Mouse (Mus musculus) MEL (cell line): ENCODE measurements at regions not wholly inside any gene's neighbourhood (a gene's known extent, or its start where the extent isn't known, plus 50 kb on each side); places are given as distances from the start of the nearest gene placed in this dataset.

ENCODE experiments used
- DNase-seq: peaks from one replicate; pipeline ENCODE4 v3.0.0; 2011; ENCODE audit warnings: low read depth, low spot score
- H3K27ac ChIP-seq: 2 replicates; pipeline ENCODE4 v1.5.1; 2012; ENCODE audit warnings: low read depth, mild to moderate bottlenecking, control low read depth, low read length, moderate library complexity; ENCODE audit not compliant: control insufficient read depth
- H3K27me3 ChIP-seq, 2 experiments: fragments of 150-350 bp in 1 of 2; sonication (generic) in 1 of 2; 2 replicates each; pipeline ENCODE4 v1.6.1; 2012; ENCODE audit warnings: low read length in 2 of 2, mild to moderate bottlenecking in 2 of 2, improper control_type of control experiment in 1 of 2, moderate library complexity in 1 of 2; ENCODE audit not compliant: insufficient read depth in 2 of 2, control insufficient read depth in 1 of 2
- H3K36me3 ChIP-seq, 2 experiments: 2 replicates each; pipeline ENCODE4 v1.6.1; 2012 to 2014; ENCODE audit warnings: low read length in 2 of 2, improper control_type of control experiment in 1 of 2, inconsistent platforms in 1 of 2, mild to moderate bottlenecking in 1 of 2; ENCODE audit not compliant: insufficient read depth in 2 of 2, control insufficient read depth in 1 of 2
- H3K4me1 ChIP-seq, 2 experiments: fragments of 150-350 bp in 1 of 2; sonication (generic) in 1 of 2; 2 replicates each; pipeline ENCODE4 v1.6.1; 2012; ENCODE audit warnings: low read length in 2 of 2, improper control_type of control experiment in 1 of 2, mild to moderate bottlenecking in 1 of 2; ENCODE audit not compliant: insufficient read depth in 2 of 2, control insufficient read depth in 1 of 2
- H3K4me3 ChIP-seq, 2 experiments: fragments of 150-350 bp in 1 of 2; sonication (generic) in 1 of 2; 2 replicates each; pipeline ENCODE4 v1.5.1; 2012; ENCODE audit warnings: low read depth in 2 of 2, low read length in 2 of 2, mild to moderate bottlenecking in 2 of 2, moderate library complexity in 2 of 2, control low read depth in 1 of 2, improper control_type of control experiment in 1 of 2; ENCODE audit not compliant: control insufficient read depth in 1 of 2, insufficient read depth in 1 of 2
- H3K79me2 ChIP-seq: 2 replicates; pipeline ENCODE4 v1.6.1; 2012; ENCODE audit warnings: mild to moderate bottlenecking, low read length, moderate library complexity; ENCODE audit not compliant: control insufficient read depth, poor library complexity, insufficient read depth
- H3K9ac ChIP-seq: 2 replicates; pipeline ENCODE4 v1.6.1; 2012; ENCODE audit warnings: low read depth, mild to moderate bottlenecking, control low read depth, low read length, moderate library complexity; ENCODE audit not compliant: control insufficient read depth, poor library complexity, severe bottlenecking
- H3K9me3 ChIP-seq: fragments of 150-350 bp; sonication (generic); replicated peaks from 2 replicates; pipeline ENCODE4 v1.6.1; 2012; ENCODE audit warnings: mild to moderate bottlenecking, low read length, improper control_type of control experiment, moderate library complexity; ENCODE audit not compliant: insufficient read depth
- CHD1 ChIP-seq: IDR thresholded peaks from 2 replicates; pipeline ENCODE4 v1.6.1; 2012; ENCODE audit warnings: low read depth, mild to moderate bottlenecking, inconsistent platforms, low read length, improper control_type of control experiment
- CTCF ChIP-seq, 3 experiments: IDR thresholded peaks in 2 of 3; conservative IDR thresholded peaks in 1 of 3; 2 replicates each; pipeline ENCODE4 v1.5.1; 2011 to 2012; ENCODE audit warnings: low read length in 3 of 3, low read depth in 2 of 3, mild to moderate bottlenecking in 2 of 3, improper control_type of control experiment in 1 of 3, inconsistent platforms in 1 of 3, mixed read lengths in 1 of 3, moderate library complexity in 1 of 3; ENCODE audit not compliant: control insufficient read depth in 1 of 3, insufficient read depth in 1 of 3, poor library complexity in 1 of 3, severe bottlenecking in 1 of 3
- E2F4 ChIP-seq: IDR thresholded peaks from 2 replicates; pipeline ENCODE4 v1.6.1; 2011; ENCODE audit warnings: low read depth, low read length, improper control_type of control experiment, borderline replicate concordance
- ELF1 ChIP-seq: IDR thresholded peaks from 2 replicates; pipeline ENCODE4 v1.6.1; 2014; ENCODE audit warnings: low read depth, mild to moderate bottlenecking, inconsistent platforms, low read length, improper control_type of control experiment, moderate library complexity
- EP300 ChIP-seq, 2 experiments: IDR thresholded peaks; 2 replicates each; pipeline ENCODE4 v1.6.1; 2011; ENCODE audit warnings: improper control_type of control experiment in 2 of 2, low read length in 2 of 2, low read depth in 1 of 2, mild to moderate bottlenecking in 1 of 2
- GABPA ChIP-seq: IDR thresholded peaks from 2 replicates; pipeline ENCODE4 v1.6.1; 2012; ENCODE audit warnings: low read depth, mild to moderate bottlenecking, inconsistent platforms, low read length, improper control_type of control experiment, moderate library complexity
- GATA1 ChIP-seq: IDR thresholded peaks from 2 replicates; pipeline ENCODE4 v1.6.1; 2011; ENCODE audit warnings: low read depth, low read length, improper control_type of control experiment
- HCFC1 ChIP-seq: IDR thresholded peaks from 2 replicates; pipeline ENCODE4 v1.6.1; 2012; ENCODE audit warnings: low read depth, mild to moderate bottlenecking, inconsistent platforms, low read length, improper control_type of control experiment, moderate library complexity
- MAX ChIP-seq: IDR thresholded peaks from 2 replicates; pipeline ENCODE4 v1.6.1; 2011; ENCODE audit warnings: low read length, improper control_type of control experiment
- MEF2A ChIP-seq: IDR thresholded peaks from 2 replicates; pipeline ENCODE4 v1.6.1; 2014; ENCODE audit warnings: low read depth, mild to moderate bottlenecking, inconsistent platforms, low read length, improper control_type of control experiment; ENCODE audit not compliant: poor library complexity, insufficient replicate concordance, severe bottlenecking; ENCODE audit errors: extremely low read depth
- MYB ChIP-seq: IDR thresholded peaks from 2 replicates; pipeline ENCODE4 v1.6.1; 2011; ENCODE audit warnings: mild to moderate bottlenecking, low read depth, low read length, improper control_type of control experiment
- NRF1 ChIP-seq: IDR thresholded peaks from 2 replicates; pipeline ENCODE4 v1.6.1; 2014; ENCODE audit warnings: low read depth, mild to moderate bottlenecking, inconsistent platforms, low read length, improper control_type of control experiment, moderate library complexity; ENCODE audit not compliant: poor library complexity, insufficient read depth, severe bottlenecking
- POLR2AphosphoS2 ChIP-seq: IDR thresholded peaks from 2 replicates; pipeline ENCODE4 v1.6.1; 2011; ENCODE audit warnings: low read length, improper control_type of control experiment
- RAD21 ChIP-seq: IDR thresholded peaks from 2 replicates; pipeline ENCODE4 v1.6.1; 2011; ENCODE audit warnings: mild to moderate bottlenecking, low read depth, low read length, improper control_type of control experiment
- RCOR1 ChIP-seq: IDR thresholded peaks from 2 replicates; pipeline ENCODE4 v1.6.1; 2012; ENCODE audit warnings: low read depth, mild to moderate bottlenecking, inconsistent platforms, low read length, improper control_type of control experiment
- TBP ChIP-seq: IDR thresholded peaks from 2 replicates; pipeline ENCODE4 v1.8.0; 2011; ENCODE audit warnings: low read depth, low read length, improper control_type of control experiment
- USF2 ChIP-seq, 2 experiments: IDR thresholded peaks; 2 replicates each; pipeline ENCODE4 v1.6.1; 2011 to 2012; ENCODE audit warnings: improper control_type of control experiment in 2 of 2, low read length in 2 of 2, borderline replicate concordance in 1 of 2, inconsistent platforms in 1 of 2, low read depth in 1 of 2, mild to moderate bottlenecking in 1 of 2; ENCODE audit not compliant: insufficient read depth in 1 of 2
- ZC3H11A ChIP-seq: IDR thresholded peaks from 2 replicates; pipeline ENCODE4 v1.6.1; 2012; ENCODE audit warnings: low read depth, mild to moderate bottlenecking, inconsistent platforms, low read length, improper control_type of control experiment
- ZMIZ1 ChIP-seq: IDR thresholded peaks from 2 replicates; pipeline ENCODE4 v1.6.1; 2012; ENCODE audit warnings: low read depth, mild to moderate bottlenecking, inconsistent platforms, low read length, improper control_type of control experiment, moderate library complexity

GRCm38 (mm10) chr16:39285028-39285744 is 392.7 kb downstream of the Igsf11 start:
- Histone ChIP-seq H3K4me1 (no peaks in the 10 kb centered on the region), H3K4me3 (no peak overlapping the region), H3K27me3 (no peaks in the 10 kb centered on the region), H3K9ac (no peak overlapping the region), H3K27ac (no peak overlapping the region), H3K9me3 (no peaks in the 10 kb centered on the region)
- TF ChIP-seq USF2 (IDR thresholded peaks at IDR 0.05; ENCODE audit: borderline replicate concordance in 1 of 2, insufficient read depth in 1 of 2, low read depth in 1 of 2, low read length in 2 of 2) (no peak), MYB (no peak), MAX (no peak), HCFC1 (no peak), NRF1 (no peak)
- TF ChIP-seq, all 39 proteins: peak for 0
- Histone ChIP-seq H3K36me3 (no peaks in the 10 kb centered on the region), H3K79me2 (no peaks in the 10 kb centered on the region)
- no peak for DNase-seq

GRCm38 (mm10) chr16:39286797-39287565 is 394.5 kb downstream of the Igsf11 start:
- Histone ChIP-seq H3K4me1 (no peaks in the 10 kb centered on the region), H3K36me3 (no peaks in the 10 kb centered on the region), H3K27me3 (no peaks in the 10 kb centered on the region), H3K4me3 (no peak overlapping the region), H3K9ac (no peak overlapping the region), H3K9me3 (no peaks in the 10 kb centered on the region), H3K79me2 (no peaks in the 10 kb centered on the region), H3K27ac (no peak overlapping the region)
- DNase-seq, result no peak
- TF ChIP-seq RAD21 (no peak), TBP (no peak), ZMIZ1 (no peak), POLR2AphosphoS2 (no peak), ELF1 (no peak)

GRCm38 (mm10) chr16:39298856-39299255 is 406.4 kb downstream of the Igsf11 start:
- no peaks in the 10 kb centered on the region for H3K4me1 ChIP-seq
- no peak for DNase-seq
- no peak overlapping the region for H3K27ac ChIP-seq
- no peak for TF ChIP-seq ZC3H11A
- no peak for TF ChIP-seq ZMIZ1
- TF ChIP-seq RCOR1, result no peak
- no peak for TF ChIP-seq TBP
- no peak for TF ChIP-seq CHD1
- no peak for TF ChIP-seq GATA1
- TF ChIP-seq EP300 (IDR thresholded peaks at IDR 0.05; ENCODE audit: low read depth in 1 of 2, low read length in 2 of 2), result no peak
- TF ChIP-seq MEF2A, result no peak
- TF ChIP-seq GABPA, result no peak
- TF ChIP-seq CTCF (IDR thresholded peaks at IDR 0.05 in 2 of 3, conservative IDR thresholded peaks at IDR 0.05 in 1 of 3; ENCODE audit: control insufficient read depth in 1 of 3, insufficient read depth in 1 of 3, low read depth in 2 of 3, low read length in 3 of 3, poor library complexity in 1 of 3, severe bottlenecking in 1 of 3), result no peak
- no peak for TF ChIP-seq E2F4
- H3K36me3 ChIP-seq, result no peaks in the 10 kb centered on the region
- no peaks in the 10 kb centered on the region for H3K27me3 ChIP-seq
- H3K4me3 ChIP-seq, result no peak overlapping the region
- H3K9me3 ChIP-seq, result no peaks in the 10 kb centered on the region
- no peak overlapping the region for H3K9ac ChIP-seq
- H3K79me2 ChIP-seq, result no peaks in the 10 kb centered on the region
